Mouse (Mus musculus) midbrain, embryonic 11.5 days (tissue): ENCODE results near the gene D16Ertd472e. TPM values are rescaled to one million over a fixed set of nuclear protein-coding genes. Genes with fewer than 3 reads are reported as not detected.

Experiments used
- polyA plus RNA-seq: library from polyadenylated mRNA; unstranded; fragments of >200 nt; fragmentation: Nextera tagmentation; extraction: Ambion mirVana; gene quantifications from 2 replicates; pipeline ENCODE4 v1.2.1, GENCODE M21; 2014

D16Ertd472e gene
- polyA plus RNA-seq, 1 experiment from 2014 or later = 19.8 TPM

Other genes starting within 250 kb of the D16Ertd472e start
- gene Btg3, start 199.5 kb downstream of the D16Ertd472e start, polyA plus RNA-seq = 50.4 and 51.3 TPM in 2 replicates